Mouse (Mus musculus): ENCODE results near the gene Shisa5.

Shisa5 gene

DNA sequence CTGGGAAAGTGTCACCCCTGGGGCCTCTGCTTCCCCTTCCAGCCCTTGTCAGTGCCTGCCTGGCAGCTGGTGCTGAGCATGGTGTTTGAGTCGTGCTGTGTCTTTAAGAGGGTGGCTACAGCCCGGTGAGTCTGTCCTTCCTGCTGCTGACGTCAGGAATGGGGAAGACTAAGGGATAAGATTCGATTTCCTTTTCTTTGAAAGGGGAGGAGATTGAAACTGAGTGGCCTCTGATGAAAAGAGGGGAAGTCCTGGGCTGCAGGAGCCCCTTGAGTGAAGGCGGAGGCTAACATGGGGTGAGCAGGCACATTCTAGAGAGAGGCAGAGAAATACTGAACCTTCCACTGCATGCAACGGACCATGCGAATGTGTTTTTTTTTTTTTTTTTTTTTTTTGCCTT lies 16.3 kb downstream of the Shisa5 start:
- DNase-seq (ENCODE audit: low read depth): peak; percentile 84

DNA sequence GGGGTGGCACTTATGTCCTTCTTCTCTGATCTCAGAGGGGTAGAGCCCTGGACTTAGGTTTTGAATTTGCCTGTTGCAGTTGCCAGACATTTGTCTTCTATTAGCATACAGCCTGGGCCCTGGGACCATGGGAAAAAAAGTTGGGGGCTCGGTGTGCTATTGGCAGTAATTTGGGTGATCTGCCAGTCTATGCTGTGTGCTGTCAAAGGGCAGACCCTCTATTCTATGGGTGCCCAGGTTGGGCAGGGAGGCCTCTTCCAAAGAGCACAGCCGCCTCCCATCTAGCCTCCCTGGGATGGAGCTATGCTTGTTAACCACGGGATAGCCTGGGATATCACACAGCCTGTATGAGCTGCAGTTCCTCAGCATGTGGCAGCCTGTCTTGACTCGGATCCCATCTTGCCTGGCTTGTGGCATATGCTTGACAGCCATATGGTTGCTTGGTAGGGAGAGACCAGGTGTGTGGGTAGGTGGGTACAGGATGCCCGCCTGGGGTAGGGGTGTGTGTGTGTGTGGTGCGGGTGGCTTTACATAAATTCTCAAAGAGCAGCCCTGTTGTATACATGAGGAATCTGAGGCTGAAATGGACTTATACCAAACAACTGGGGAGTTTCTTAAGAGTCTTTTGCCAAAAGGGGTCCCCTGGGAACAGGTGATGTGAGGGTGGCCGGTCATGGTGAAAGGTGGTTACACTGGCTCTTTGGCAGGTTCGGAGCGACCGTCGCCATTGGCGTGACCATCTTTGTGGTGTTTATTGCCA lies 17.1 kb downstream of the Shisa5 start:
- DNase-seq (ENCODE audit: low read depth): peak; percentile 51

DNA sequence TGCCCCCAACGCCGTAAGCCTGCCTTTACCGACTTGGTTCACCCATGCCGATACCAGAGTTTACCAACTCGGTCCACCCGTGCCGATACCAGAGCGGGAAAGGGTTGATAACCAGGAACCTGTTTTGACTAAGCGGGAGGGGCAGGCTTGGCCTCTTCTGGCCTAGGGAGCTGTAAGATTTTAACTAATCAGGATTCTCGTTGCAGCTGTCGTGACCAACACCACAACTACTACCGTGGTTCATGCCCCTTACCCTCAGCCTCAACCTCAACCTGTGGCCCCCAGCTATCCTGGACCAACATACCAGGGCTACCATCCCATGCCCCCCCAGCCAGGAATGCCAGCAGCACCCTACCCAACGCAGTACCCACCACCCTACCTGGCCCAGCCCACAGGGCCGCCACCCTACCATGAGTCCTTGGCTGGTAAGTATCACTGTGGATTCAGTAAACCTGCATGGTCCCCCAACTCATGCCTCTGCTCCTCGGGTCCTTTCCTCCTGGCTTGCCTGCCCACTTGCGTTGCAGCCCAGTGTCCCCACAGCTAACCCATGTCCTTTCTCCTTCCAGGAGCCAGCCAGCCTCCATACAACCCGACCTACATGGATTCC lies 17.8 kb downstream of the Shisa5 start:
- peak; percentile 51 for DNase-seq (ENCODE audit: low read depth)

DNA sequence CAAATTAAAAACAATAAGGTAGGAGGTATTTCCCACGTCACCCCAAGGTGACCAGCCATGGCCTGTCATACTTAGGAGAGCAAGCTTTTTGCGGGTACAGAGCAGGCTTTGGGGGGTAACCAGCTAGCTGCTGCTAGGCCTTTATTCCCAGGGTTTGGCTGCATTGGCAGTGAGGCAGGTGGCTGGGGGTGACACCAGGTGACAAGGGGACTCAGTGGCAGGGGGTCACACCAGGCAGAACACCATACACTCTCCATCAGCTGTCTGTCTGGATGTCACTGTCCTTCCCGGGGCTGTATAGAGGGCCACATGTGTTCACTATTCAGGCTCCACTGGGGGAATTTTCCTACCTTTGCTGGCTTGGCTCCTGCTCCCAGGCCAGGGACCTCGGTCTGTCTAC lies 18.6 kb downstream of the Shisa5 start:
- peak; percentile 37 for DNase-seq (ENCODE audit: low read depth)

DNA sequence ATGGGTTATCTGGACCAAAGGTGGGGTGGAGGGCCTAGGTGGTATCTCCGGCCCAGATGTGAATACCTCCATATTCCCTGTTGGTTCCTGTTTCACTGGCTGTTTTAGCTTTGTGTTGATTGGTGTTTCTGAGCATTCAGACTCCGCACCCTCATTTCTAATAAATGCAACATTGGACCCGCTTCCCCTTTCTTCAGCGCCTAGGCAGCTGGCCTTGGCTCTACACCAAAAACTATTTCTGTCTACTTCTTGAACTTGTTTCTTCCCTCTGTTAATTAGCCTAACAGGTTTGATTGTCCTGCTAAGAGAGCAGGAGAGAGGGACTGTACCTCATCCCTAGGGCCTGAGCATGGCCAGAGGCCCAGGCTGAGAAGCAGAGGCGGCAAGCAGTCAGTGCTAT lies 19.2 kb downstream of the Shisa5 start:
- no peak for DNase-seq (ENCODE audit: low read depth)

DNA sequence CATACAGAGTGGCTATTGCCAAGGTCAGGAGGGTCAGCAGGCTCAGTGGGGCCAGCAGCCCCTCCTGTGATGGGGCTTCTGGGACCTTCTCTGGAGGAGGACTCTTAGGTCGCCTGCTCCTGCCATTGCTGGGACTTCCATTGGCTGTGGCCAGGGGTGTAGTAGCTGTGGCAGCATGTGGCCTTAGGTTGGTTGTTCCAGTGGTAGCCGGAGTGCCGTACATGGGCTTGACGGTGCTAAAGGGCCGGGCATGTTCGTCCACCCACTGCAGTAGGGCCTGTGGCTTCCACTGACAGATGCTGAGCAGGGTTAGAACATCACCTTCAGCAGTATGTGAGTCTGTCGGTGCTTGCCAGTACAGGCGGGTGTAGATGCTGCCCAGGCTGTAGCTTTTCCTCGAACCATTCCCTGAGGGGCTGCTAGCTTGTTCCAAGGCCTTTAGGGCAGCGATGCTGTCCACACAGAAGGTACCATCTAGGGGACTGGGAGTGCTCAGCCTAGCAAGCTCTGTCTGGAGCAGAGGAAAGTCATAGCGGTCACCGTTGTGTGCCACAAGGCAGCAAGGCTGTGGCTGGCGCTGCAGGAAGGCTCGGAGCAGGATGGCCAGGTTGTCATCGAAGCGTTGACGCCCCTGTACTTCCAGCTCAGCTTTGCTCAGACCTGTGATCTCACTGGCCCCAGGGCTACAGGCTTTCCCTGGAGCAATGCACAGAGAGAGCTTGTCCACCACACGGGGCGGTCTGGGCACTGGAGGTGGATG lies 19.8 kb downstream of the Shisa5 start:
- DNase-seq (ENCODE audit: low read depth): peak; percentile 72

DNA sequence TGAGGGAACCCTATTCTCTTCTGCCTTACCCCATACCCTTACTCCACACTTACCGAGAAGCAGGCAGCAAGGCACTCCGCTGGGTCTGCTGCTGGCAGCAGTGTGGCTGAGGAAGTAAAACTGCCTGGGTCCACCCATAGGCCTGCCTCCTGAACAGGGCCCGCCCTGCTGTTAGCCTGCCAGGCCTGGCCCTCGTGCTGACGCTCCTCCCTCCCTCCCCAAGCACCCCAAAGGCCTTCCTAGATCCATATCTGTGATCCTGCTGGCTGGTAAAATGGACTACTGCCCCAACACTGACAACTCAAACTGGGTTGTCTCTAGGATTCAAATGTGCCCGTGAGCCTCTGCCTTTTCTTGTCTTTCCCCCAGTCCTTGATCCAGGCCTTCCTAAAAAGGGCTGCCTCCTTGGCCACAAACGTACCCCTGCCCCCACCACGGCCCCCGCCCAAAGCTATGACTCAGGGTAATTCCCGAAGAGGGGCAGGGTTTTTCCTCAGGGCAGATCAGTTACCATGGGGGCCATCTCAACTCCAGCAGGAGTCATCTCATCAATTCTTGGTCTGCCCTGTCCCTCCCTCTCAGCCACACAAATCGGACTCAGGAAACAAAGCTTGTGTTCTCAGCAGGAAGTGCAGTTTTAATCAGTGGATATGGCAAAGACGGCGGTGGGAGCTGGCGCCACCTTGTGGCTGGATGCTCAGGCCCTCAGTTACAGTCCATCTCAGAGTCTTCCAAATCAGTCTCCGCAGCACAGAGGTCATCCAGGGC lies 21.0 kb downstream of the Shisa5 start, which contains the start of gene Trex1:
TSS of gene Trex1 (minus strand) at position 599 of the 768 bp plus-strand sequence.
- DNase-seq (ENCODE audit: low read depth): peak; percentile 95

DNA sequence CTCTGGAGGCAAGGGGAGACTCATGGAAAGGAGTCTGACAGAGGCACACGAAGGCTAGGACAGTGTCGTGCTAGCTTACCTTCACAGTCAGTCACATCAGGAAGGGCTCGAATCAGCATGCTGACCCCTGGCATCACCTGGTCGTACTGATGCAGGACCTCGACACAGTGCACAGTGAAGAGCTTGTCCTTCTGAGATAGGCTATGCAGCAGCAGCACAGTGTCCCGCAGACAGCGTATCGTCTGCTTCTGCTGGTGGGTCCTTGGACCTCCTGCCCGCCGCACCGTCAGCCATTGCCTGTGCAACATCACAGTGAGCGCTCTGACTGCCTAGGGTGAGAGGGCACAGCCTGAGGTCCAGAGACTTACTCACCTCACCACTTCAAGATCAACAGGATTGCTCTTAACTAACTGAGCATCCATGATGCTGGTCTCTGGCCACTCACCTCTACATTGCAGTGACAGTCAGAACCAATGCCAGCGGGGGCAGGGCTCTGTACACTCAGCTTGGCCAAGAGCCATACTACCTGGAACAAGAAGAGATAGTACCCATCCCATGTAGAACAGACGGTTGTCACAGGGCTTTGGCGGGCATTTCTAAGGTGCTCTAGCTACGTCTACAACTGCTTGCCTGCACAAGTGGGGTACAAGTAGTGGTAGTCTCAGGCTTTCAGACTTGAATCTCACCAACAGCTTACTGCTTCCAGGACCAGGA lies 22.0 kb downstream of the Shisa5 start:
- DNase-seq (ENCODE audit: low read depth): peak; percentile 43

DNA sequence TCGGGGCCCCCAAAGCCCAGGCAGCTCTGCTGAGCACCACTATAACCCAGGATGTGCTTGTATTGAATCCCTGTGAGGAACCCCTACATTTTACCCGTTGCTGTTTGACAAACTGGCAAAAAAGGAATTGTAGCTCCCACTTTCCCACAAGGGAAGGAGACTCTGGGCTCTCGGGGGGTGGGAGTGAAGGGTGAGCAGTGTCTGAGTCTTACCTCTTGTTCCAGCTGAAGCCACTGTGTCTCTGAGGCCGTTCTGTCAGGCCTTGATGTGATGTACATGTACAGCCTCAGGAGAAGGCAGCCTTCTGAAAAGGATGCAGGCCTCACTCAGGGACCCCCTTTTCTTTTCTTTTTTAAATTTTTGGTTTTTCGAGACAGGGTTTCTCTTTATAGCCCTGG lies 22.5 kb downstream of the Shisa5 start:
- no peak for DNase-seq (ENCODE audit: low read depth)

DNA sequence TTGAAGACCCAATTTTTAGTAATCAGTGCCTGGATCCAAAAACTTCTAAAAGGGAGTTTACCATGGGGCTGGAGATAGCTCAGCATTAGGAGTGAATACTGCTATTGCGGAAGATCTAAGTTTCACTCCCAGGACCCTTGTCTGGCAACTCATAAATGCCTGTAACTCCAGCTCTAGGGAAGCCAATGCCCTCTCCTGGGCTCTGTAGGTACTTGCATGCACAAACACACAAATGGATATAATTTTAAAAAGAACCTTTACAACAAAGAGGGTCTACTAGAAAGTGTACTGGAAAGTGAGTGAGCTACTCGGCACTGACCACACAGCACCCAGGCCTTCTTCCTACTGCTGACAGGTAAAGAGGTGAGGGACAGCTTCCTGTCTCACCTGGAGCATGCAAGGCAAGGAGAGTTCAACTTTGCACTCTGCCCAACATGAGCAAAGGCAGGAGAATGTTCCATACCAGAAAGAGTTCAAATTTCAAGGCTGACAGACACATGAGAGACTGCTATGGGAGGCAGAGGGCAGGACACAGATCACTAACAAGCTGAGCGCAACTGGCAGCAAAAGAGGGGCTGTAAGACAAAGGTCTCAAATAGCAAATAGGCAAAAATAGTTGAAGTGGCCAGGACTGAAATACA lies 29.9 kb downstream of the Shisa5 start:
- DNase-seq (ENCODE audit: low read depth): peak; percentile 33

DNA sequence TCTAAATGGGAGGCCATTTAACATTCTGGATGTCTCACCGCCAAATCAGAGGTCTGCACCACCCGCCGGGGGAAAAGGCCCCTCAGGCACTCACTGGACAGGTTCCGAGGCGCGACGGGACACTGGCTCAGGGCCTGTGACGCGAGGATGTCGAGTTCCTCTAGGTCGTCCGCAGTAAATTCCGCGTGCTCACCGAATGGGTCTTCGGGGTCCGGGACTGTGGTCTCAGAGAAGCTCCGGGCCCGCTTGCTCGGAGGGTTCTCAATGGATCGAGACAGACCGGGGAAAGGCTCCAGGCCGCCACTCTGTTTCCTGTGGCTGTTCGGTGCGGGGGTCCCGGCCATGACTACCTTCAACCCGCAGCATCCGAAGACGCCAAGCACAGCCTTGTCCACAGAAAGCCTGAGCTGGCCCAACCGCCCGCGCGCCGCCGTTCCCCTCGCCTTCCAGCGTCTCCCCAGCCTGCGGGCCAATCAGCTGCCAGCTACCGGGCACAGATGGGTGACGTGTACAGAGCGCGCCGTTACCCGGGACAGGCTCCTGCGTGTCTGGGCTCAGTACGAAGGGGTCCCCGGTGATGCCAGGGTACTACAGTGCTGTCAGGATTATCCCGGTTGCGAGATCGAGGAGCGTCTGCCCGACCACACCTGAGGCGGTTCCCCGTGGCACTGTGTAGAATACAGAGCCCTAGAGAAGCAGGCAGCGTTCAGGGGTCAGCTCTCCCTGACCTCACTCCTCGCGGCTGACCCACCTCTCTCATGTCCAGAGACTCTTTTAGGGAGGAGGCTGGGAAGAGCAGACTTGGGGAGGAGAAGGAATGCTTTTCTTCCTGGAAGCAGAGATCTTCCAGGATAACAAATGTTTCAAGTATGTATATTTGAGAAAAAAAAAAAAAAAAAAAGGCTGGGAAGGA lies 35.6 kb downstream of the Shisa5 start, which contains the start of gene Atrip:
TSS of gene Atrip (minus strand) at position 464 of the 913 bp plus-strand sequence.
- peak; percentile 87 for DNase-seq (ENCODE audit: low read depth)

DNA sequence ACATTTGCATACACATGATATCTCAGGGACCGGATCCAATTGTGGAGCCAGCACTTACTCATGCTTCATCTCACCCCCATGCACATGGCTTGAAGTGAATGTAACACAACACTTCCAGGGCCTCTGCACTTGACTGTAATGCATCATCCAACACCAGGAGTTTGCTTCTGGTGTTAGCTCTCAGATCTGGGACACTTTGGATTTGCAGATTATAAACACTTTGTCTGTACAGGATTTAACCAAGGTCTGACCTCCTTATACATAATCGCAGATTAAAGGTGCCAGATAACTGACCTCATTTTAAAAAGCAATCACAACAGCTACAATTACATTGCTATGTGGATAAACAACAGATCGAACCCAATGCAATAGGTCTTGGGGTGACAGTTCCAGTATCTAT lies 42.2 kb downstream of the Shisa5 start:
- DNase-seq (ENCODE audit: low read depth): no peak

DNA sequence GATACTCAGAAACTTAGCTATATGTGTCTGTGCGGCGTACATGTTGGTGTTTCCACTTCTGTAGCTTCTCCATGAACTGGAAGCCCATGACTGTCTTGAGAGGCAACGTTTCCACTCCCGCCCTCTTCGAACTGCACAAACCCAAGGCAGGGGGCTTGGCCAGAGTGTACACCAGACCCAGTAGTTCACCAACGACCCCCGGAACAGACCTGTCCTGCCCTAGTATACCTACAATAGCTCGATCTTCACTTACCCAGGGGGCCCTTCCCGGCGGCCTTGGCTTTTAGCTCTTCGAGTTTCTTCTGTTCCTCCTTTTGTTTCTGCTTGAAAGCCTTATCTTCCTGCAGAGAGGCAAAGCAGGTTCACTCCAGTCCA lies 43.4 kb downstream of the Shisa5 start:
- no peak for DNase-seq (ENCODE audit: low read depth)

DNA sequence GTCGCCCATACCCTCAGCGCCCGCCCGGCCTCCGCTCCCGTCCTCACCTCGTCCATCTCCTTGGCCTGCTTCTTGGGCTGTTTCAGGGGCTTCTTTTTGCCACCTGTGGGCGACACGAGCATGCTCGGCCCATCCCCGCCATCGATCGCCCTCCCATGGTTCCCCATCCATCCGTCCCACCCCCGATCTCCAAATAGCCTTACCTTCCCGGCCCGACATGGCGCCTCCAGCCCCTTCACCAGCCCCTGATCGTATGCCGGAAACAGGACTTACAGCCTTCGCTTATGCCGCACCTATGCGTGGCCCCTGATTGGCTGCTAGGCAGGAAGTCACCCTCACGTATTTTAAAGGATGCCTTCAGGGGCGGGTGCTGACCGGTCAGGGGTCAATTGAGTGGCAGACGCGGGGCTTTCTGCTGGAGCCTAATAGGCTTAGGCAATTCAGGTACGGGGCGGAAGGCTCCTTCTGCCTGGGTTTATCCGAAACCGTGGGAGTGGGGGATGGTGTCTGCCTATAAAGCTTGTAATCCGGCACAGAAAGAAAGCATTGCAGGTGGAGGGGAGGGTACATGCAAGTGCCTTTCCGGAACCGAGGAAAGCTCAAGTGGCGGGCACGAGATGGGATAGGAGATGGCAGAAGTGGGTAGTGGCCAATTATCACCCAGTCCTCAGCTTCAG lies 43.9 kb downstream of the Shisa5 start, which contains the start of the genes Ccdc51 and Tma7:
TSS of gene Ccdc51 (plus strand) at position 370 of the 677 bp plus-strand sequence.
TSS of gene Tma7 (minus strand) at position 464 of the 677 bp plus-strand sequence.
- DNase-seq (ENCODE audit: low read depth): peak; percentile 84

DNA sequence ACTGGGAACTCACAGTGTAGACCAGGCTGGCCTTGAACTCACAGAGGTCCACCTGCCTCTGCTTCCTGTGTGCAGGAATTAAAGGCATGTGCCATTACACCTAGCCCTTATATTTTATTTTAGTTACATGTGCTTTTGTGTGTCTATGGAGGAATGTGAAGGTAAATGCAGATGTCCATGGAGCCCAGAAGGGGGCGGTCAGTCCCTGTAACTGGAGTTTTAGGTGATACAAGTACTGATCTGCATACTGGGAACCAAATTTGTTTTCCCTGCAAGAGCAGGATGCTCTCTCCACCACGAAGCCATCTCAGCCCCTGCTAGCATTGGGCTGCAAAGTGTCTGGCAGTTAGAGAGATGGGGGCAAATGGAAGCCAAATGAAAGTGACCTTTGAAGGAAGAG lies 46.6 kb downstream of the Shisa5 start:
- peak; percentile 55 for DNase-seq (ENCODE audit: low read depth)

DNA sequence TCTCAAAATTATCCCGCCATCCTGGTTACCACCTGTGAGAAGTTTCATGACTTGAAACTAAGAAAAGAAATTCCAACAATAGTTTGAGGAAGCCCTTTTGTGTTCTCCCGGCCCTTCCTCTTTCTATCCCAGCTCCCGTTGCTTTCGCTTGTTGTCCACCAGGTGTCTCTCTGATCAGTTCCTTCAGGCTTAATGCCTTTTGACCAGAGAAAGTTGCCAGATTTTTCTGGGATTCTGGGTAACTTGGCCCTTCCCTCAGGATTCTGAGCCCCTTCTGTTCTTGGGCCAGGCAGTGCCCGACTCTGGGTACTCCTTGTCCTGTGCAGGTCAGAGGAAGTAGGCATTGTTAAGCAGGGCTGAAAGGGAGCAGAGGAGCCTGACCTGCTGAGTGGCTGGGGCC lies 49.6 kb downstream of the Shisa5 start:
- DNase-seq (ENCODE audit: low read depth): no peak

DNA sequence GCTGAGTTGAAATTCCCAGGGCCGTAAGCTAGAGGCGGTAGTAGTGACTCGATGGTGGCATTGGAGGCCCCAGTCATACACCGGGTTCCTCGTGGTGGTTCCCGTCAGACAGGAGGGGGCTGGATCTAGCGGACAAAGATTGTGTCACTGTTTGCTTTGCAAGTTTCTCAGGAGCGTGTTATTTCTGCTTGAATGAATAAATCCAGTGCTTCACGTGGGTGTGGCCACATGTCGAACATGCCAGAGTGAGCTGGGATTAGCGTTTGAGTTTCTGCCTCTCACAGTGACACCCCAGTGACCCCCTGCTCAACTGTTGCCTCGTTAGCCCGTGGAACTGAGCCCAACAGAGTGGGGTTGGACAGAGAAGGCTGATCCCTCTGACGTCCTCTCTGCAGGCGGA lies 52.1 kb downstream of the Shisa5 start:
- no peak for DNase-seq (ENCODE audit: low read depth)

DNA sequence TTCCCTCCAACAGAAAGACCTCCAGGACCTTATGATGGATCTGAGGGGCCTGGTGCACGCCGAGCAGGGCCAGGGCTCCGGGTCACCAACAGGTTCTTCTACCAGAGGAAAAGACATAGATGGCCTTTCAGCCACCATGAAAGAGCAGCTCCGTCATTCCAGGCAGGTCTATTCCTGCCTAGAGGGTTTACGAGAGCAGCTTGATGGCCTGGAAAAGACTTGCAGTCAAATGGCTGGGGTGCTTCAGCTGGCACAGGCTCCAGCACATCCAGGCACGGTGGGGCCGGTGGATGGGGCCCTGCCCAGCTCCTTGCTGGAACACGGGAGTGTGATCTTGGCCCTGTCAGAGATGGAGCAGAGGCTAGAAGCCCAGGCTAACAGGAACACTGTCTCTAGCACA lies 53.4 kb downstream of the Shisa5 start:
- DNase-seq (ENCODE audit: low read depth): no peak

DNA sequence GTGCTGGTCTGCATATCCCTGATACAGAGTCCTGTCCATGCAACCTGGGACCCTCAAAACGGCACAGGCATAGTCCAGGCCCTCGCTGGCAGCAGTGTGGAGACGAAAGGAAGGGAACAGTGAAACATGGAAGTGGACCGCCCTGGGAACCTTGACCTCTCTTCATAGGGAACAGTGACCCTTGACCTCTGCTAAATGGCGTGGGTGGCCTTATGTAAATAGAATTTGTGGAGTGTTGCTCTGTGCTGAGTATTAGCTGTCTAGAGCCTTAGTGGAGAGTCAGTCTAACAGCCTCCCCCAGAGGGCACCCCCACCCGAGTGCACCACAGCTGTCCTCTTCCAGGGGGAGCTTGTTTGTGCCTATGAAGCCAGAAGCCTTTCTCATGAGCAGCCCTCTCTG lies 54.4 kb downstream of the Shisa5 start:
- DNase-seq (ENCODE audit: low read depth): no peak
